Mouse (Mus musculus) MEL (cell line): Measurements from ENCODE around the gene Ank2.

Experiments
- CTCF ChIP-seq, 3 experiments: IDR thresholded peaks in 2 of 3; conservative IDR thresholded peaks in 1 of 3; 2 replicates each; pipeline ENCODE4 v1.5.1; 2011 to 2012; ENCODE audit warnings: low read length in 3 of 3, low read depth in 2 of 3, mild to moderate bottlenecking in 2 of 3, improper control_type of control experiment in 1 of 3, inconsistent platforms in 1 of 3, mixed read lengths in 1 of 3, moderate library complexity in 1 of 3; ENCODE audit not compliant: control insufficient read depth in 1 of 3, insufficient read depth in 1 of 3, poor library complexity in 1 of 3, severe bottlenecking in 1 of 3
- EP300 ChIP-seq, 2 experiments: IDR thresholded peaks; 2 replicates each; pipeline ENCODE4 v1.6.1; 2011; ENCODE audit warnings: improper control_type of control experiment in 2 of 2, low read length in 2 of 2, low read depth in 1 of 2, mild to moderate bottlenecking in 1 of 2
- POLR2A ChIP-seq, 2 experiments: IDR thresholded peaks; 2 replicates each; pipeline ENCODE4 v1.6.1; 2011 to 2012; ENCODE audit warnings: low read length in 2 of 2, mild to moderate bottlenecking in 2 of 2, control low read depth in 1 of 2, improper control_type of control experiment in 1 of 2, low read depth in 1 of 2, moderate library complexity in 1 of 2; ENCODE audit not compliant: control insufficient read depth in 1 of 2, insufficient read depth in 1 of 2, poor library complexity in 1 of 2

DNA sequence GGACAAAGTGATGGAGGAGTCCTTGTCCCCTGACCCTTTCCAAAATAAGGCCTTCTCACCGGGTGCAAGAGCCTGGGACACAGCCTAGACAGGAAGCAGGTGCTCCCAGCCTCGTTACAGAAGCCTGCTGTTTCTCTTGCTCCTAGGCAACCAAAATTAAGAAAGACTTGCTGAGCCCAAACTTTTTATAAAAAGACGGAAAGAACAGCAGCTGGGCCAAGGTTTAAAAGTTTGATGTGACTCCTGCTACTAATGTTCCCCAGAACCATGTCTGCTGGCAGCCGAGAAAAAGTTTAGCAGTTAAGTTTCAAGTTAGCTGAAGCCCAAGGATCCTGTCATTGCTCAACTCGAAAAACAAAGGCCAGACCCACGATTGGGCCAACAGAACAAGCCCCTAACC lies 480.0 kb downstream of the Ank2 start:
- TF ChIP-seq CTCF (IDR thresholded peaks at IDR 0.05 in 2 of 3, conservative IDR thresholded peaks at IDR 0.05 in 1 of 3; ENCODE audit: control insufficient read depth in 1 of 3, insufficient read depth in 1 of 3, low read depth in 2 of 3, low read length in 3 of 3, poor library complexity in 1 of 3, severe bottlenecking in 1 of 3) (no peak), EP300 (IDR thresholded peaks at IDR 0.05; ENCODE audit: low read depth in 1 of 2, low read length in 2 of 2) (no peak), POLR2A (IDR thresholded peaks at IDR 0.05; ENCODE audit: control insufficient read depth in 1 of 2, insufficient read depth in 1 of 2, low read depth in 1 of 2, low read length in 2 of 2, poor library complexity in 1 of 2) (no peak)
